Mouse (Mus musculus) kidney, adult 2 months (tissue): ENCODE results near the gene Prr13. TPM values are rescaled to one million over a fixed set of nuclear protein-coding genes. Genes with fewer than 3 reads are reported as not detected.

Source experiments
- DNase-seq: peaks from one replicate; pipeline ENCODE4 v3.0.0; 2021
- H3K27ac ChIP-seq: fragments of 200-500 bp; 2 replicates; pipeline ENCODE4 v1.5.1; 2012; ENCODE audit warnings: low read depth, low read length, control low read depth, inconsistent platforms; ENCODE audit not compliant: insufficient read depth
- H3K27me3 ChIP-seq: fragments of 200-500 bp; replicated peaks from 2 replicates; pipeline ENCODE4 v1.6.1; 2012; ENCODE audit warnings: mild to moderate bottlenecking, moderate library complexity, low read length, inconsistent platforms; ENCODE audit not compliant: control insufficient read depth, insufficient read depth
- H3K36me3 ChIP-seq: fragments of 200-500 bp; 2 replicates; pipeline ENCODE4 v1.6.1; 2012; ENCODE audit warnings: mild to moderate bottlenecking, moderate library complexity, low read length, inconsistent platforms; ENCODE audit not compliant: control insufficient read depth, insufficient read depth
- H3K4me1 ChIP-seq: fragments of 200-500 bp; 2 replicates; pipeline ENCODE4 v1.6.1; 2011; ENCODE audit warnings: low read length; ENCODE audit not compliant: control insufficient read depth, insufficient read depth
- H3K4me3 ChIP-seq: fragments of 200-500 bp; 2 replicates; pipeline ENCODE4 v1.5.1; 2011; ENCODE audit warnings: mild to moderate bottlenecking, low read depth, low read length, control low read depth; ENCODE audit not compliant: insufficient read depth
- CTCF ChIP-seq: fragments of 200-500 bp; conservative IDR thresholded peaks from 2 replicates; pipeline ENCODE4 v1.5.1; 2011; ENCODE audit warnings: low read depth, mild to moderate bottlenecking, control low read depth, low read length, moderate library complexity, mixed read lengths; ENCODE audit not compliant: insufficient read depth, insufficient read length
- POLR2A ChIP-seq: fragments of 200-500 bp; IDR thresholded peaks from one replicate; pipeline ENCODE4 v1.6.1; 2011; ENCODE audit warnings: low read depth, low read length, control low read depth
- WGBS: fragments of 180-500 bp; shearing (Covaris S2); methylation state at CpG from one replicate; pipeline ENCODE4 v1.1.7; 2018; 5-methylcytosine and 5-hydroxymethylcytosine counted together
- polyA plus RNA-seq: library from polyadenylated mRNA; depleted of rRNA; stranded (reverse); fragments of >200 nt; gene quantifications from 2 replicates; pipeline ENCODE4 v1.2.3, GENCODE M21; 2012

Gene Prr13
- polyA plus RNA-seq, 1 experiment, result 181 TPM

- Histone ChIP-seq H3K36me3 (no peaks in the 10 kb centered on the region), H3K4me3 (no peak overlapping the region), H3K27ac (no peak overlapping the region), H3K4me1 (peaks cover 5% of the 10 kb centered on the region; the same call in 1 of the 2 replicates), H3K27me3 (no peaks in the 10 kb centered on the region)
- DNase-seq, result no peak
- TF ChIP-seq POLR2A (no peak), CTCF (no peak)
- 63% methylated on average over 5 of the region's 6 CpGs for WGBS
Observed at GRCm38 (mm10) chr15:102446448-102446847, 12.4 kb upstream of the Prr13 start.

GRCm38 (mm10) chr15:102449366-102449765 lies 9.5 kb upstream of the Prr13 start:
- Histone ChIP-seq H3K27ac (no peak overlapping the region), H3K27me3 (no peaks in the 10 kb centered on the region), H3K4me3 (no peak overlapping the region), H3K36me3 (no peaks in the 10 kb centered on the region), H3K4me1 (peaks cover 5% of the 10 kb centered on the region; the same call in 1 of the 2 replicates)
- TF ChIP-seq POLR2A (no peak), CTCF (no peak)
- WGBS, result 73% methylated on average over 8 of the region's 8 CpGs
- no peak for DNase-seq

GRCm38 (mm10) chr15:102450928-102451327 lies 7.9 kb upstream of the Prr13 start:
- TF ChIP-seq POLR2A (no peak), CTCF (no peak)
- 14% methylated on average over 7 of the region's 7 CpGs for WGBS
- Histone ChIP-seq H3K27me3 (no peaks in the 10 kb centered on the region), H3K36me3 (no peaks in the 10 kb centered on the region), H3K4me3 (peak overlapping the region; percentile 4; the same call in 1 of the 2 replicates), H3K4me1 (peaks cover 5% of the 10 kb centered on the region; the same call in 1 of the 2 replicates), H3K27ac (peak overlapping the region; percentile 25)
- DNase-seq, result peak; percentile 61

GRCm38 (mm10) chr15:102451666-102452430 lies 7.0 kb upstream of the Prr13 start:
- Histone ChIP-seq H3K27ac (no peak overlapping the region), H3K4me1 (peaks cover 5% of the 10 kb centered on the region; the same call in 1 of the 2 replicates), H3K36me3 (no peaks in the 10 kb centered on the region), H3K4me3 (no peak overlapping the region), H3K27me3 (no peaks in the 10 kb centered on the region)
- WGBS, result 80% methylated on average over 26 of the region's 26 CpGs
- TF ChIP-seq POLR2A (no peak), CTCF (no peak)
- DNase-seq, result no peak

- Histone ChIP-seq H3K36me3 (no peaks in the 10 kb centered on the region), H3K4me3 (no peak overlapping the region), H3K27ac (no peak overlapping the region), H3K27me3 (no peaks in the 10 kb centered on the region), H3K4me1 (peaks cover 9% of the 10 kb centered on the region; the same call in 1 of the 2 replicates)
- TF ChIP-seq POLR2A (no peak), CTCF (peak; percentile 59)
- no peak for DNase-seq
- WGBS, result 44% methylated on average over 6 of the region's 6 CpGs
Observed at GRCm38 (mm10) chr15:102455993-102456392, 2.8 kb upstream of the Prr13 start.

- Histone ChIP-seq H3K4me1 (peaks cover 5% of the 10 kb centered on the region; the same call in 1 of the 2 replicates), H3K36me3 (0 out of 2 replicates have a peak, but pooled peaks cover 2% of the 10 kb centered on the region), H3K4me3 (no peak overlapping the region), H3K27ac (0 out of 2 replicates have a peak overlapping the region, but pooled peaks have one; percentile 7), H3K27me3 (no peaks in the 10 kb centered on the region)
- 70% methylated on average over 5 of the region's 5 CpGs for WGBS
- TF ChIP-seq CTCF, result no peak
- TF ChIP-seq POLR2A, result no peak
- DNase-seq, result peak; percentile 30
Observed at GRCm38 (mm10) chr15:102458050-102458736, 635 bp upstream of the Prr13 start.

GRCm38 (mm10) chr15:102459381-102459780 lies 553 bp downstream of the Prr13 start:
- Histone ChIP-seq H3K36me3 (0 out of 2 replicates have a peak, but pooled peaks cover 2% of the 10 kb centered on the region), H3K4me3 (peak overlapping the region; percentile 92), H3K27me3 (no peaks in the 10 kb centered on the region), H3K4me1 (peaks cover 5% of the 10 kb centered on the region; the same call in 1 of the 2 replicates), H3K27ac (peak overlapping the region; percentile 71; the same call in 1 of the 2 replicates)
- no peak for DNase-seq
- 27% methylated on average over 6 of the region's 6 CpGs for WGBS
- TF ChIP-seq CTCF (no peak), POLR2A (no peak)
